Mouse (Mus musculus): ENCODE measurements around the gene Kcnk4.

DNA sequence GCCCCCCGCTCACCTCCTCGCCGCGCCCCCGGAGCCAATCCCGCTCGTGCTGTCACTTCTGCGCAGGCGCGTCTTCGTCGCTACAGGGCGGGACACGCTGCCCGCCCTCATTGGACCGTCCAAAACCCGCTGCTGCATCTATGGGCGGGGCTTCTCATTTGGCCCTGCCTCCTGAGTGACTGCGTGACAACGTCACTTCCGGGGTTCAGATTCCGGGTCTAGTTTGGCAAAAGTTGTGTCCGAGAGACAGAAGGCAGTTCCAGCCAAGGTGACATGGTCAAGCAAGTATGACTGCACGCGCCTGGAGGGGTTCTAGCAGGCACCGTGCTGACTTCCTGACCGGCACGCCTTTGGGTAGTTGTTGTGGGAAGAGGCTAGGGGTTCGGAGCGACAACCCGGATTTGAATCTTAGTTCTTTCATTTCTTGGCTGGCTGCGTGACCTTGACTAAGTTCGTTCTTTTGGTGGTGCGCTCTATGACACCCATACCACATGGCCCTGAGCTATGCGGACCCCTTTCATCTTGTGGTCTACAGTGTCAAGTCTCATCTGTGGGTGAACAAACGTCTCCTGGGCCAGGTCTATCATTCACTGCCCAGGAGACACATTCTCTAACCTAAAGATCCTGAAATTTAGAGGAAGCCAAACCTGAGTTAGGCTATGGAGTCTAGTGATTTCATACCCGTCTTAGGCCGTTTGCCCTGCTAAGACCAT lies 46.2 kb upstream of the Kcnk4 start, which contains the start of gene Fkbp2:
- TF ChIP-seq POLR2A (IDR thresholded peaks at IDR 0.05; ENCODE audit: extremely low read depth, insufficient read depth, low read length) (peak; percentile 97), CTCF (IDR thresholded peaks at IDR 0.05; ENCODE audit: extremely low read depth, insufficient read depth, low read length) (no peak)

Measured in cortical plate, adult 2 months (tissue).